Mouse (Mus musculus) ovary, postnatal 36 days (tissue): ENCODE data around the gene Ezh1.
"Not testable (repeated sequence)": the region's sequence is repeated elsewhere in the genome, so short reads cannot be mapped to it uniquely, and the experiment has no call there.

ENCODE experiments used
- DNase-seq: peaks from one replicate; pipeline ENCODE4 v3.0.0; 2022; ENCODE audit warnings: low spot score, mixed read lengths

Gene Ezh1

GRCm38 (mm10) chr11:101168301-101168980 lies 57.8 kb downstream of the Ezh1 start:
- DNase-seq, result peak; percentile 66

GRCm38 (mm10) chr11:101167963-101168300 lies 58.3 kb downstream of the Ezh1 start:
- DNase-seq, result peak; percentile 31

GRCm38 (mm10) chr11:101167211-101167962 lies 58.9 kb downstream of the Ezh1 start:
- no peak for DNase-seq

DNA sequence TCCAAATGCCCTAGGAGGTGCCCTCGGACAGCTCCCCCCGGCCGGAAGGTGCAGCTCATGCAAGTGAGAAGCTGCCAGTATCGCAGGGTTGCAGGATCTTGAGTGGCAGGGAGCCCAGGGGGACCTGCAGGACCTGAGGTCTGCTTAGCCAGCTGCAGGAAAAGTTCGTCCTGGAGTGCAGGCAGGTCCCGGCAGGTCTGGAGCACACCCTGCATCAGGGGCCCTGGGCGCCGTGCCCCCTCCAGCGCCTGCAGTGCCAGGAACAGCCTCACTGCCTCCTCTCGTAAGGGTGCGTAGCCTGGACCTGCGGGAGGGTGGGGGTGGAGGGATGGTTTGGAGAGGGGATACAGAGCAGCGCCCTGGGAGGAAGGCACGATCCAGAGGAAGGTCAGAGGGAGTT lies 59.9 kb downstream of the Ezh1 start:
- DNase-seq, result no peak

- no peak for DNase-seq
Measured at GRCm38 (mm10) chr11:101164677-101165580, 61.3 kb downstream of the Ezh1 start.

- DNase-seq, result no peak
Measured at GRCm38 (mm10) chr11:101164351-101164665, 62.0 kb downstream of the Ezh1 start.

GRCm38 (mm10) chr11:101163476-101164350 lies 62.5 kb downstream of the Ezh1 start:
- DNase-seq, result no peak

GRCm38 (mm10) chr11:101162772-101163171 lies 63.5 kb downstream of the Ezh1 start:
- peak; percentile 64 for DNase-seq

- DNase-seq, result no peak
Measured at GRCm38 (mm10) chr11:101162301-101162700, 64.0 kb downstream of the Ezh1 start.

DNA sequence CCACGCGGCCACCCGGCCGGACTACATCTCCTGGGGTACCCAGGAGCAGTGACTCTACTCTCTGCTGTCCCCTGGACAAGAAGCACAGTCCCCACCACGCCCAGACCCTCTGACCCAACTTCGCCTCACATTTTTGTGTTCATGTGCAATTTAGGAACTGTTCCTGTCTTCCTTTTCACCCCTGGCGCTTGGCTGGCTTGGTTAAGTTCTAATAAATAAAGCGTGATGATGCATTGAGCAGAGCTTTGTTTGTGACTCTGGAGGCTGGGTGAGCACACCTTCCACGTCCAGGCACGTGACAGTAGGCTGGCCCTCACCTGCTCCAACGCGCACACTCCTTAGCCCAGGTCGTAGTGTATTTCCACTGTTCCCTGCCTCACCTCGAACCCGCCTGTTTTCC lies 64.7 kb downstream of the Ezh1 start:
- DNase-seq, result no peak

- DNase-seq, result not testable (repeated sequence)
Measured at GRCm38 (mm10) chr11:101160981-101161505, 65.2 kb downstream of the Ezh1 start.

- DNase-seq, result not testable (repeated sequence)
Measured at GRCm38 (mm10) chr11:101160151-101160550, 66.1 kb downstream of the Ezh1 start.

DNA sequence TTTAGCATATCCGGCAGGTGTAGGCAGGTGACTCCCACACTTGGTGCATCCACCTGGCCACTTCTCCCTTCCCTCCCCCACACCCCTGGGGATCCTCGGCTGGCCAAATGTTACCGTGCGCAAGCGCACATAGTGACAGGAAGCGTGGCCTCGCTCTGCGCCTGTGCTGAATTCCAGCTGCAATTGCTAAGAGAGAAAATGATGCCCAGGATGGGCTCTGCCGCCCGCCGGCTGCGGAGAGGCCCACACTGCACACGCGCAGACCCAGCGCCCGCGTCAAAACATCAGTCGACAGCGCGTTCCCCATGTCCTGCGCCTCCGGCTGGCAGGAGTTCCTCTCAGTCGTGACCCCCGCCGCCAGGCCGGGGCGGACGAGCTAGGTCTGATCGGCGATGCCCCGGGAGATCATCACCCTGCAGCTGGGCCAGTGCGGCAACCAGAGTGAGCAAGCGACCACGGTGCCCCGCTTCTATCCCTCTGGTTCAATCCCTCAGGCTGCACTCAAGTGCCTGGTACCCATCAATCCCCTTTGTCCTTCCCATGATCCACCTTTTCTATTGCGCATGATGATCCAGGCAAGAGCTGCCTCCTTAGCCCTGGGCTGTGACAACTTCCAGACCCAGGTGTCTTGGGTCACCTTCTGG lies 70.4 kb downstream of the Ezh1 start, which contains the start of gene Tubg2:
Tubg2 (plus strand) TSS at position 180 of the 644 bp plus-strand sequence.
- DNase-seq, result peak; percentile 60

- DNase-seq, result no peak
Measured at GRCm38 (mm10) chr11:101155151-101155550, 71.1 kb downstream of the Ezh1 start.

GRCm38 (mm10) chr11:101154648-101155047 lies 71.6 kb downstream of the Ezh1 start:
- no peak for DNase-seq

DNA sequence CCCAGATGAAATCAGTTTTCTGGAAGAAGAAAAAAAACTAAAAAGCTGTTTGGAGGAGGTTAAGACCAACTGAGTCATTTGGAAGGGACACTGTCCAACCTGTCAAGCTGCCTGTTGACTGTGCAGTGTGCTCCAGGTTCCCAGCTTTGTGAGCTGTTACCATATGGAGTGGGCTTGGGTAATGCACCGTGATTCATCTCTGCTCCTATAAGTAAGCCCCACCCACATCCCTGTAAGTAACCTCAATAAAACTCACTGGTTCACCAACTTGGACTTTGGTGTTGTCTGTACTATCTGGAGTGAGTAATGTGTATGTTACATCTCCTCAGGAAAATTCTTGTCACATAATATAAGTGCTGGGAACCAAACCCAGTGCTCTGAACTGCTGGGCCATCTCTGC lies 73.4 kb downstream of the Ezh1 start:
- no peak for DNase-seq

DNA sequence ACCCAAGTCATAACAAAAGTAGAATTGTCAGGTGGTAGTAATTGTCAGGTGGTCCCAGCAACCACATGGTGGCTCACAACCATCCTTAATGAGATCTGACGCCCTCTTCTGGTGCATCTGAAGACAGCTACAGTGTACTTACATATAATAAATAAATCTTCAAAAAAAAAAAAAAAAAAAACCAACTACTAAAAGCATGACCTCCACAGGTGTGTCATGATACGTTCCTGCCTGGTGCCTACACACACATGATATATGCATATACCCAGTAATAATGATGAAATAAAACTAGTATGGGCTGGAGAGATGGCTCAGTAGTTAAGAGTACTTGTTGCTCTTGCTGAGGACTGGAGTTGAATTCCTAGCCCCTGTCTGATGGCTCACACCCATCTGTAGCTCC lies 75.2 kb downstream of the Ezh1 start:
- no peak for DNase-seq

GRCm38 (mm10) chr11:101149178-101150105 lies 76.8 kb downstream of the Ezh1 start:
- DNase-seq, result peak; percentile 29

- DNase-seq, result no peak
Measured at GRCm38 (mm10) chr11:101148751-101149150, 77.5 kb downstream of the Ezh1 start.

- DNase-seq, result no peak
Measured at GRCm38 (mm10) chr11:101146377-101146776, 79.9 kb downstream of the Ezh1 start.
